Mouse (Mus musculus): ENCODE data around the gene Dcaf15. TPM values are rescaled to one million over a fixed set of nuclear protein-coding genes. Genes with fewer than 3 reads are reported as not detected.

Gene Dcaf15
- total RNA-seq, 2 experiments from 2014 or later: 9.5 to 11.2 TPM

- peak; percentile 98 for DNase-seq
Measured at GRCm38 (mm10) chr8:84066291-84066930, 38.2 kb downstream of the Dcaf15 start, which contains the start of gene Rfx1. TSS of gene Rfx1 (plus strand) at chr8:84066834.

DNA sequence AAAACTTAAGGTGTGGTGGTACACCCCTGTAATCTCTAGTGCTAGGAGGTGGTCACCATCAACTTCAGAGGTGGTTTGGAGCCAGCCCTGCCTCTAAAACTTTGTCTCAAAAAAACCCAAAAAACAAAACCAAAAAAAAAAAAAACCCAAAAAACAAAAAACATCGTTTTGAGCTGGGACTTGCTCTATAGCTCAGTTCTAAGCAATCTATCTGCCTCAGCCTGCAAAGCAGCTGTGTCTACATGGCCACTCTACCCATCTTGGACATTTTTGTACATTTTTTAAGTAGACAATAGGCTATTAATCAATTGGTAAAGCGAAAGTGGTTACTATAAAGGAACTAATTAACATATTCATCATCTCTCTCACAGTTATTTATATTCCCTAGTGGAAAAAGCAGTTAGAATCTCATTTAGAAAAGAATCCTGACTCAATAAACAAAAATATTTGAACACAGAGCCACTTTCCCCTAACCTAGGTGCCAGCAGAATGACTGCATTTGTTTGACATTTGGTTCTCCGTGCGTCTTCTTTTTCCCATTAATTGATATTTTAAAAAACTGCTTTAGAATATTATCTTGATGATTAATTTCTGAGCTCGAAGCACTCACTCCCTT is 39.0 kb downstream of the Dcaf15 start:
- DNase-seq: no peak

- no peak for DNase-seq
Measured at GRCm38 (mm10) chr8:84065037-84065436, 39.5 kb downstream of the Dcaf15 start, which contains the start of gene Gm10643. TSS of gene Gm10643 (minus strand) at chr8:84065137.

DNA sequence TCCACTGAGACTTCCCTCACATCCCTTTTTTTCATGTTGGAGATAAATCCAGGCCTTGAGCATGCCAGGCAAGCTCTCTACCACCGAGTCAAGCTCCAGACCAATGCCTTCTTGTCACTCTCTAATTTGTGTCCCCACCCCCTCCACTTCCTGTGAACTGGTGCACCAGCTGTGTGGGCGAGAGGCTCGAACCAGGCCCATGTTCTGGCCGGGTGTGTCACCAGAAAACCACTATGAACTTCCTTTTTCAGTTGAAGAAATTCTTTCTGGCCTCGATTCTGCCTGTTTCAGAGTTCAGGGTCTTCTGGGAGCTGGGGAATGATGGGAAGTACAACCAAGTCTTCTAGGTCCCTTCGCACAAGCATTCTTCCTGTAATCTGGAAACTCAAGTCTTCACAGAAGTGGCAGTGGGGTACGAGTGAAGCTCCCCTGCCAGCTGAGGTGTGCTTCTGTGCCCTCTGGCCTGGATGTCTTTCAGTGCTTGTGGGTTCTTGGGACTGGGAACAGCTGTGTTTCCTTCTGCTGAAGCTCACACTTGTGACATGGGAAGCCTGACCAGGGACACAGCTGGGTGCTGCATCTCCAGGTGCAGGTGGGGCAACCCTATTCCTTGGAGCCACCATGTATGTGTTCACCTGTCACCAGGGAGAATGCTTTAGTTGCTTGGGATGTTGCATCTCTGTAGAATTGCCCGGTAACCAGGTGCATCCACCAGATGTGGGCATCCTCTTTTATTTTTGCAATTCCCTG is 40.5 kb downstream of the Dcaf15 start:
- DNase-seq: no peak

DNA sequence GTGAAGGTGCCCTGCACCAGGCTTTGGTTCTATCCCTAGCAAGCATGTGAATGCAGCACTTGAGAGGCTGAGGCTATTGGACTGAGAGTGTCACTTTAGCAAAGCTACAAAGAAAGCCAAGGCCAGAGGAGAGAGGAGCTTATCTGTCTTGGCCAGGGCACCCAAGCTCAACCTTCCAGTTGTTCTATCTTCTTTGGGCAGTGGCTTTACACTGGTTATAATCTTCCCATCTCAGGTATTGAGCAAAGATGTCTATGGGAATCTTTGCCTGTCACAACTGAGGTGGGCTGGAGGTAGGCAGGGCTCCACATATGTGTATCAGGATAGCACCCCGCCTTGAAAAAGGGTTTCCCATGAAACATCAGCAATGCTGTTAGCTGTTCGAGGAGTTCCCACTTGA is 44.3 kb downstream of the Dcaf15 start:
- no peak for DNase-seq

DNA sequence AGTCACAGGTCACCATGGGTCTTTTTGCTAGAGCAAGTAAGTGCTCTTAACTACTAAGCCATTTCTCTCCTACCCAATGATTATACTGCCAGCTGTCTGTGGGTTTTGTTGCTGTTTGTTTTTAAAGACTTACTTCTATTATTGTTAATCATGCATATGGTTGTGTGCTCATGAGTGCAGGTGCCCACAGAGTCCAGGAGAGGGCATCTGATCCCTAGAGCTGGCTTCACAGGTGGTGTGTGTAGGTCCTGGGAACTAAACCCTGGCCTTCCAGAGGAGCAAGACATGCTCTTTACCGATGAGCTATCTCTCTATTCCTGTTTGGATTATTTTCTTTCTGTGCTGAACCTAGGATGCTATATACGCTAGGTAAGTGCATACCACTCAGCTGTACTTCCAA is 45.3 kb downstream of the Dcaf15 start:
- DNase-seq: no peak

GRCm38 (mm10) chr8:84057827-84058226 is 46.7 kb downstream of the Dcaf15 start:
- DNase-seq: no peak

- DNase-seq: no peak
Measured at GRCm38 (mm10) chr8:84053229-84053628, 51.3 kb downstream of the Dcaf15 start.

GRCm38 (mm10) chr8:84052746-84053145 is 51.8 kb downstream of the Dcaf15 start:
- DNase-seq: no peak

DNA sequence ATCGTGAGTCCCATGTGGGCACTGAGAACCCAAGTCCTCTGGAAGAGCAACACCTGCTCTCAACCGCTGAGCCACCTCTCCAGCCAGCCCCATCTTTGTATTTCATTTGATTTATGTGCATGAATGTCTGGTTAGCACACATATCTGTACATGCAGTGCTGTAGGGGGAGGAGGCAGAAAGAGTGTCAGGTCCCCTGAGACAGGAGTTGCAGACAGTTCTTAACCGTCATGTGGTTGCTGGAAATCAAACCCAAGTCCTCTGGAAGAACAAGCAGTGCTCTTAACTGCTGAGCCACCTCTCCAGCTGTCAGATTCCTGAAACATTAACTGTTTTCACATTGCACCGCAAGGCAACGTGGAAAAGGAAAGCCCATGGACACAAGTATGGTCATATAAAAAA is 56.4 kb downstream of the Dcaf15 start:
- DNase-seq: no peak

Small RNAs within 50 kb of the gene (microRNA-seq; reads per million reads assigned to microRNA genes)
- gene Mir709: 0 reads per million in 2 experiments

Other genes with a start within 250 kb of the Dcaf15 start
- gene Adgrl1, start 204.7 kb downstream of the Dcaf15 start, total RNA-seq (2021): 10 to 100 TPM; 19.6 to 25.2 TPM
- under 1 TPM in 1 of 2 experiments, not detected in 1; 0.32 TPM for gene Gm10644, start 149.6 kb downstream of the Dcaf15 start, total RNA-seq (2021)
- 1 to 10 TPM; 6.5 to 7.3 TPM for gene Asf1b, start 149.3 kb downstream of the Dcaf15 start, total RNA-seq (2021)
- gene Prkaca, start 131.8 kb downstream of the Dcaf15 start, total RNA-seq (2021): 100 to 1,000 TPM; 490 to 518 TPM
- 10 to 100 TPM; 24.8 to 30.3 TPM for gene Samd1, start 107.1 kb downstream of the Dcaf15 start, total RNA-seq (2021)
- under 1 TPM in 1 of 2 experiments, not detected in 1; 0.47 TPM for gene 1700067K01Rik, start 103.3 kb downstream of the Dcaf15 start, total RNA-seq (2021)
- gene 2210011C24Rik, start 92.6 kb downstream of the Dcaf15 start, total RNA-seq (2021): 1 to 10 TPM; 1.7 to 2.0 TPM
- gene Palm3, start 83.3 kb downstream of the Dcaf15 start, total RNA-seq (2021): 1 to 10 TPM in 1 of 2 experiments, under 1 TPM in 1; 0.99 to 1.1 TPM
- gene Il27ra, start 62.2 kb downstream of the Dcaf15 start, total RNA-seq (2021): under 1 TPM; 0.84 to 0.87 TPM
- gene Rln3, start 59.8 kb downstream of the Dcaf15 start, total RNA-seq (2021): not detected
- gene Gm10643, start 39.6 kb downstream of the Dcaf15 start, total RNA-seq (2021): 1 to 10 TPM; 1.6 to 1.9 TPM
- 1 to 10 TPM; 5.2 to 8.2 TPM for gene Rfx1, start 37.9 kb downstream of the Dcaf15 start, total RNA-seq (2021)
- gene Podnl1, start 21.2 kb upstream of the Dcaf15 start, total RNA-seq (2021): 1 to 10 TPM in 1 of 2 experiments, under 1 TPM in 1; 0.14 to 2.4 TPM
- 10 to 100 TPM; 12.5 to 13.9 TPM for gene Cc2d1a, start 43.2 kb upstream of the Dcaf15 start, total RNA-seq (2021)
- under 1 TPM; 0.32 to 0.54 TPM for gene 4930432K21Rik, start 43.3 kb upstream of the Dcaf15 start, total RNA-seq (2021)
- 1 to 10 TPM; 1.4 to 2.4 TPM for gene Nanos3, start 80.4 kb upstream of the Dcaf15 start, total RNA-seq (2021)
- gene Zswim4, start 132.3 kb upstream of the Dcaf15 start, total RNA-seq (2021): 1 to 10 TPM; 7.9 to 8.5 TPM
- 100 to 1,000 TPM; 180 to 184 TPM for gene D8Ertd738e, start 145.0 kb upstream of the Dcaf15 start, total RNA-seq (2021)
- gene Mri1, start 152.6 kb upstream of the Dcaf15 start, total RNA-seq (2021): 10 to 100 TPM; 16.8 to 20.6 TPM
- gene Ccdc130, start 165.6 kb upstream of the Dcaf15 start, total RNA-seq (2021): 10 to 100 TPM; 11.3 to 11.4 TPM

All from gastrocnemius, postnatal 10 days (tissue).